Mouse (Mus musculus) embryonic fibroblast, embryonic 13.5 days (primary cell): ENCODE results near the gene Cbx7. TPM values are rescaled to one million over a fixed set of nuclear protein-coding genes. Genes with fewer than 3 reads are reported as not detected.

Experiments used
- H3K27ac ChIP-seq: 2 replicates; pipeline ENCODE4 v1.5.1; 2012; ENCODE audit warnings: low read length, control low read depth, inconsistent platforms; ENCODE audit not compliant: insufficient read depth
- H3K4me1 ChIP-seq: 2 replicates; pipeline ENCODE4 v1.6.1; 2011; ENCODE audit warnings: low read length; ENCODE audit not compliant: control insufficient read depth, insufficient read depth
- H3K4me3 ChIP-seq: 2 replicates; pipeline ENCODE4 v1.5.1; 2011; ENCODE audit warnings: mild to moderate bottlenecking, control low read depth, low read length; ENCODE audit not compliant: insufficient read depth
- CTCF ChIP-seq: IDR thresholded peaks from 2 replicates; pipeline ENCODE4 v1.5.1; 2011; ENCODE audit warnings: mild to moderate bottlenecking, control low read depth, low read length, moderate library complexity, borderline replicate concordance; ENCODE audit not compliant: insufficient read depth
- POLR2A ChIP-seq: IDR thresholded peaks from 2 replicates; pipeline ENCODE4 v1.6.1; 2011; ENCODE audit warnings: low read depth, mild to moderate bottlenecking, control low read depth, low read length, moderate library complexity
- polyA plus RNA-seq: library from polyadenylated mRNA; stranded (reverse); fragments of >200 nt; gene quantifications from 2 replicates; pipeline ENCODE4 v1.2.4, GENCODE M21; 2011; ENCODE audit warnings: low read depth; ENCODE audit not compliant: missing spikeins, insufficient read length

Gene Cbx7
- polyA plus RNA-seq, 1 experiment, result 1.4 TPM

DNA sequence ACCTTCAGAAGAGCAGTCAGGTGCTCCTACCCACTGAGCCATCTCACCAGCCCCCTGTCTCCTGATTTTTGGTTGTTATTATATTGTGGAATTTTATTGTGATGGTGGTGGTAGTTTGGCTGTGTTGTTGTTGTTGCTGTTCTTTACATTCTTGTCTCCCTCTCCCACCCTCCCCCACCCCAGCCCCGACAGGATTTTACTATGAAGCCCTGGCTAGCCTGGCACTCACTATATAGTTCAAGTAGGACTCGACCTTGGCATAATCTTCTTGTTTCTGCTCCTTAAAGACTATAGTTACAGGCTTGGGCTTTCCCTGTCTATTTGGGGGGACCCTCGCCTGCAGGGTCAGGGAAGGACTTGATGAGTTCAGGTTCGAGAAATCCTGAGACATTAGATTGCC lies 76.6 kb downstream of the Cbx7 start:
- TF ChIP-seq CTCF (no peak), POLR2A (no peak)
- peaks cover 2% of the 10 kb centered on the region; the same call in 1 of the 2 replicates for H3K4me1 ChIP-seq
- H3K27ac ChIP-seq, result no peak overlapping the region
- no peak overlapping the region for H3K4me3 ChIP-seq

DNA sequence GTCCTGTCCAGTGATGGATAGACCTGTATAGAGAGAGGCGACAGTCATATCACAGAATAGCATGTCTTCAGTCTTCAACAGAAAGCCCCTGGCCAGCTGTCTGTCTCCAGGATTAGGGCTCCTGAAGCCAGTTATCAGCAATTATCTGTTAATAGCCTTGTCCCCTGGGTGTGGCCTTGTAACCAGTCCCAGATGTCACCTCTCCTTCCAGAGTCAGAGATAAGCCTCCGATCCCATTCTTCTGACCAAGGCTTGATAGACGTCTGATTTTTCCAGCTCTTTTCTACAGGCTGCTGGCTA lies 77.1 kb downstream of the Cbx7 start:
- TF ChIP-seq POLR2A, result no peak
- TF ChIP-seq CTCF, result no peak
- Histone ChIP-seq H3K4me1 (peaks cover 2% of the 10 kb centered on the region; the same call in 1 of the 2 replicates), H3K4me3 (no peak overlapping the region), H3K27ac (no peak overlapping the region)

DNA sequence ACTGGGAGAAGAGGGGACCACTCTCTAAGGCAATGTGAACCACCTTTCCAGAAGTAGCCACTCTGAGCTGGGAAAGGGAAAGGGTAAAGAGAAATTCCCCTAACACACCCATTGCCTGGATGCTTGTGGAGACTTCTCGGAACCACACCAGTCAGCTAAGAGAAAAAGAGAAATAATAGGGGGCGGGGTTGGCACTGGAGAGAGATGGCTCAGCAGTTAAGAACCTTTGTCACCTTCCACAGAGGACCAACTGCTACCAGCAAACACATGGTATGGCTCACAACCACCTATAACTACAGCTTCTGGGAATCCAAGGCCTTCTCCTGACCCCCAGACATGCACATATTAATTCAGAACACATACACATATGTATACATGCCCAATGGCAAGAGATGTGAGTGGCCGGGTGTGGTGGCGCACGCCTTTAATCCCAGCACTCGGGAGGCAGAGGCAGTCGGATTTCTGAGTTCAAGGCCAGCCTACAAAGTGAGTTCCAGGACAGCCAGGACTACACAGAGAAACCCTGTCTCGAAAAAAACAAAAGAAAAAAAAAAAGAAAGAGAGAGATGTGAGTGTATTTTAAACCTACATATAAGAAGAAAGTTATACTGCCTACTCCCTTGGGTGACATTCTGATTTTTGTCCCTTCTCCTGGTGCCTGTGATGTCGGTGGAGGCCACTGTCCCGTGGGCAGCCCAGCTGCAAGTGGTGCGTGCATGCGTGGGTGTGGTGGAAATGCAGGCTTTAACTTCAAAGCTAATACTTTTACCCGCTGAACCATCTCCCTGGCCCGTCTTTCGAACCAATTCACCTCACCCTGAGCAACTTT lies 77.7 kb downstream of the Cbx7 start:
- peak overlapping the region; percentile 54 for H3K4me3 ChIP-seq
- peaks cover 2% of the 10 kb centered on the region; the same call in 1 of the 2 replicates for H3K4me1 ChIP-seq
- H3K27ac ChIP-seq, result no peak overlapping the region
- TF ChIP-seq POLR2A, result no peak
- no peak for TF ChIP-seq CTCF

DNA sequence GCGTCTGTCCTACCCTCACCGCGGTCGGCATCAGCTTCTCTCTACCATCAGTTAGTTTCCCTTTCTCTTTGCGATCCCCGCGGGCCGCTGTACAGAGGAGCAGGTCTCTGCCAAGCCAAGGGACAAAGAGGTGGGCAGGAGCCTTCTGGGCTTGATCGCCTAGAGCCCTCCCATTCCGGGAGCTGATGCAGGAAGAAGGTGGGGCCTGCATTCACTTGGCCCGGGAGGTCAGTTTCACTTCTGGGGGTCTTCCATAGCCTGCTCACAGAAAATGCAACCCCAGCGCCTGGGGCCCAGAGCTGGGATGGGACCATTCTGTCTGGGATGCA lies 78.7 kb downstream of the Cbx7 start:
- no peak for TF ChIP-seq CTCF
- peak; percentile 81 for TF ChIP-seq POLR2A
- peak overlapping the region; percentile 54 for H3K4me3 ChIP-seq
- H3K27ac ChIP-seq, result peak overlapping the region; percentile 5; the same call in 1 of the 2 replicates
- peaks cover 2% of the 10 kb centered on the region; the same call in 1 of the 2 replicates for H3K4me1 ChIP-seq

DNA sequence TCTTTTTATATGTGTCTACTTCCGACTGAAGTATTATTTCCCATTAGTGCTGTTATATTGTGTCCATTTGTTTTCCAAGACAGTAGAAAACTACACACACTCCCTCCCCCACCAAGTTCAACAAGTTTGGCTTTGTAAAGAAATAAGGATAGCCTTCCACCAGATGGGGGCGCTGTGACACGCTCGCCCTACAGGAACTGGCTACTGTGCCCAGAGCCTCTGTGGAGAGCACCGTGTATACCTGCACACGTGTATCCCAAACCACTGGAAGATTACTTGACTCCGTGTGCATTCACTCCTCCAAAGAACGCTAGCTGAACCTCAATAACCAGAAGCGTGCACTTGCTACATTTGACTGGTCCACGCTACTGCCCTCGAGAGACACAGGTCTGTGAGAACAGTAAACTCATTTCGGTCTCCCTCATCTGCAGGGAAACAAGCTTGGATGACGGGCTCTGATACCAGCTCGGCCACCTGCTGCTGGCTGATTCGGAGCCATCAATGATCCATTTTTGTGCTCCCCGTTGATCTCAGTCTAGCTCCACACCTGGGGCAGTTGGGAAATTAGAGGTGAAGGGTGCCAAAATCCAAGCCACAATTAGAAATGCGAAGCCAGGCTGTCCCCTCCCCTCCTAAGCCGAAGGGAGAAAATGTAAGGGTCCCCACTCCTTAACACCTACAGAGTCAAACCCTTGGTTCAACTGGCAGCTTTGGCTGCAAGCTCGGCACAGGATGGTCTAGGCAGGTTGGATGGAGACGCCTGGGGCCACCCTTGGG lies 79.3 kb downstream of the Cbx7 start, which contains the start of gene Apobec3:
Gene Apobec3 (plus strand): TSS at position 224 of the 777 bp plus-strand sequence.
- peaks cover 2% of the 10 kb centered on the region; the same call in 1 of the 2 replicates for H3K4me1 ChIP-seq
- no peak for TF ChIP-seq POLR2A
- TF ChIP-seq CTCF, result peak; percentile 72; the same call in 1 of the 2 replicates
- H3K27ac ChIP-seq, result peak within 1 kb of the TSS; percentile 5; the same call in 1 of the 2 replicates
- peak within 1 kb of the TSS; percentile 54 for H3K4me3 ChIP-seq

DNA sequence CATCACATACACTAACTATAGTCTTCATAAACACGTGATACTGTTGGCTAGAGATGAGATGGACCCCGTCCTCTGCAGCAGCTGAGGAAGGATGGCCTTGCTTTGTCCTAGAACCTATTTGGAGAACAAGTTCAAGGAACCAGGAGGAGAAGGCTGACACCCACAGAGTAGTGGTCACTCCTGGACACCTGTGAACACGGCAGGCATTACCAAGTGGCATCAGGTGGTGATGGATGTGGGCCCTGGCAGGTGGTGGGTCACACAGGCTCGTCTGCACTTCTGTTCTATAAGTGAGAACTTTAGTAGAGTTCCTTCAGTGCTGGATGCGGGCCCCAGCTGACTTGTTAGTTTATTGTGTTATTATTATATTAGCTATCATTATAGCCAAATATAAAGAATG lies 86.1 kb downstream of the Cbx7 start:
- Histone ChIP-seq H3K4me1 (no peaks in the 10 kb centered on the region), H3K4me3 (no peak overlapping the region), H3K27ac (no peak overlapping the region)
- TF ChIP-seq POLR2A, result no peak
- no peak for TF ChIP-seq CTCF

DNA sequence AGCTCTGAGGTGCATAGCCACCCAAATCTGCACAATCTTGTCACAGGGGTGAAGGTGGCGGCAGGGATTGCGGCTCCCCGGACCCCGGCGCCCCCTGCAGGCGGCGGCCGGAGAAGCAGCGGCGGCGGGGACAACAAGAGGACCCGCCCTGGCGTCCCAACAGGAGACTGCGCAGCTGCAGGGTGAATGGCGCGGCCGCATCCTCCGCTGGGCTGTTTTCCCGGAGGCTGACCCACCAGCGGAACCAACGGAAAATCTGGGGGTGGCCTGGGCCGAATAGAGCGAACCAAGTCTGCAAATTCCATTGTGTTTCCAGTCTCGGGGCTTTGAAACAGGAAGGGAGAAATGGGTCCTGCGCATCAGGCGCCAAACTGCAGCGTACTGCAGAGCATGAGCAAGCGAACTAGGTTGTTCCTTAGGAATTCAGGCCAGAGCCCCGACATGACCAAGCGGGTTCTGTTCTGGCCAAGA lies 87.5 kb downstream of the Cbx7 start:
- H3K27ac ChIP-seq, result peak overlapping the region; percentile 61
- peak overlapping the region; percentile 11; the same call in 1 of the 2 replicates for H3K4me3 ChIP-seq
- peaks cover 2% of the 10 kb centered on the region; the same call in 1 of the 2 replicates for H3K4me1 ChIP-seq
- peak; percentile 54 for TF ChIP-seq CTCF
- peak; percentile 70 for TF ChIP-seq POLR2A

DNA sequence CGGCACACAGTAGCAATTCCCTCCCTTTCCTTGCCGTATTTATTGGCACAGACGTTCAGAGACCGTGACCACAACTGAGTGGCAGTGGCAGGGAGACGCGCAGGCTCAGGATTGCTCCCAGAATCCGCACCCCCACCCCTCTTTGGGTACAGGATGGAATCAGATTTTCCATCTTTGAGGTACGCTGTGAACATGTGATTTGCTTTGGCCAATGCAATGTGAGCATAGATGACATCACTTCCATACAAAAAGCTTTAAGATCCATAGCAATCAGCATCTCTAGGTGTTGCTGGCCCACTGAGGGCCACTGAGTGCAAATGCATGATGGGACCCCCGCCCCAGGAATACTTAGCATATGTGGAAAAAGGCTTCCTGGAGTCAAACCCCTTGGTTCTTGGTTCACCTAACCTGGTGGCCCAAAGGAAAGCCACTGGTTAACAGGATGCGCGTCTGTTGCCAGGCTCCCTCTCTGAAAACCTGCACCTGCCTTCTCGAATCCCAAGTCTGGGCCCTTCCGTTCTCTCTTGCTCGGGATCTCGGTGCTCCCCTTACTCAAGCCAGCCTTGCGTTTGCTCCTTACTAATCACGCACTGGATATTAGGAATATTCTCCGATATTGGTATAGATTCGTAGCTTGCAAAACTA lies 88.2 kb downstream of the Cbx7 start:
- Histone ChIP-seq H3K4me1 (peaks cover 2% of the 10 kb centered on the region; the same call in 1 of the 2 replicates), H3K4me3 (no peak overlapping the region), H3K27ac (no peak overlapping the region)
- TF ChIP-seq POLR2A (no peak), CTCF (no peak)

DNA sequence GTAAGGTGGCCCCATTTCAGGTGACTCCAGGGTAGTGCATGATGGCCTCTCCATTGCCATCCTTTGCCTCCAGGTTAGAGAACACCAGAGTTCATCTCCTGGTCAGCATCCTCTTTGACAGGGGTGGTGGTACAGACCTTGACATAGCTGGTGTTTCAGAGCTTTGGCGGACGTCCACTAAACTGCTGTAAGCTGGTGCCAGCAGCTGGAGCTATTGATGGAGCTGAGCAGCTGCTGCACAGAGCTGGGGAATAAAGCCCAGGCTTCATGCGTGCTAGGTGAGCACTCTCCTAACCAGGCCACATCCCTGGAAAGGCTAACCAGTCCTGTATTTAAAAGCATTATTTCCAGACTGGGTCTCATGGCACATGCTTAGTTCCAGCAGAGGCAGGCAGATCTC lies 90.4 kb downstream of the Cbx7 start:
- no peak overlapping the region for H3K4me3 ChIP-seq
- TF ChIP-seq POLR2A (no peak), CTCF (no peak)
- H3K4me1 ChIP-seq, result peaks cover 2% of the 10 kb centered on the region; the same call in 1 of the 2 replicates

DNA sequence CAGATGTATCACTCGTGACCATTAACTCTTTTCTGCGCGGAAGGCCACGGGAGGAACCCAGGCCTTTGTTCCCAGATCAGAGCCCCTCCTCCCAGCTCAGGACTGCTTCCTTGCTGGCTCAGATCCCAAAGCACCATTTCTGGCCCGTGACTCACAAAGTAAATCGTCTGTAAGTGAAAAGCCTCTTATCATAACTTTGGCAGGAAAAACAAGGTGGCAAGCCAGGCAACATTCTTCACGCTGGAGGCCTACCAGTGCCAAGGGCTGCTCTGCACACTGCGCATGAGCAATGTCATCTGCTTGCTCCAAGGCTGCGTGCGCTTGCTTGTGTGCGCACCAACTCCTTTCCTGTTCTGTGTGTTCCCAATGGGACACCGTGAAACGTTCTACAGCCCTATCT lies 91.6 kb downstream of the Cbx7 start:
- TF ChIP-seq POLR2A (peak; percentile 48), CTCF (no peak)

More for the DNA sequence above, 90.4 kb downstream of the Cbx7 start:
- no peak overlapping the region for H3K27ac ChIP-seq

More for the DNA sequence above, 91.6 kb downstream of the Cbx7 start:
- Histone ChIP-seq H3K4me1 (peaks cover 2% of the 10 kb centered on the region; the same call in 1 of the 2 replicates), H3K27ac (peak overlapping the region; percentile 22; the same call in 1 of the 2 replicates), H3K4me3 (no peak overlapping the region)
